Mouse (Mus musculus): ENCODE data around the gene Foxred2.

Foxred2 gene

GRCm38 (mm10) chr15:77945711-77946110 is 10.8 kb downstream of the Foxred2 start:
- DNase-seq, result no peak

DNA sequence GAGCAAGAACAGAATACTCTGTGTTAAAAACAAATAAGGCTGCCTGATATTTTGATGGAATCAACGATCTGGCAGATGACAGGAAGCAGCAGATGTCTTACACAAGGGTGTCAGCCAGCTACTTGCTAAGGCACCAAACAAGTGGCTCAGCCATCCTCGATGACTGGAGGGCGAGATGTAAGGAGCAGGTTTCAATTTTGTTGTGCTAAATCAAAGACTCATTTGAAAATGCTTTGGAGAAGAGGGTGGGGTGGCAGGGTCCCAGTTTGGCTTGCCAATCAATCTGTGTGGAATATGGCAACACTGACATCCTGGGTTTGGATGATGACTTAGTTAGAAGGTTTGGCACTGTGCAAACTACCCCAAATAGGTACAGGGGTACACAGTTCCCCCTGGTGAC is 15.0 kb downstream of the Foxred2 start:
- DNase-seq, result no peak

DNA sequence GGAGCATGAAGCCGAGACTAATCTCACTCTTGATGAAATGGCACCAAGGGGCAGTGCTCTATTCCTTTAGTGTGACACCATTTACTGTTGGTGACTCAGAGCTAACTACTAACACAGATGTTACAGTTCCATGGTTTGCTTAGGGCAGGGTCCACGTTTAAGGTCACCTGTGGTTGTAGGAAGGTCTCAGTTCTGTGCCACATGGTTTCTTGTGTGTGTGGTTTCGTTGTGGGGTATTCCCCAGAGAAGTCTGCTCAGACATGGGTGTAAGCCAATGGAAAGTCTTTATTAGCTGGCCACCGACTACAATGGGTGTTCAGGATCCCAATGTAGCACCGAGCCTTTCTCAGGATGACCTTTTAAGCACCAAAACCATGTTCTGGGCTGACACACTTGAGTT is 18.0 kb downstream of the Foxred2 start:
- no peak for DNase-seq

DNA sequence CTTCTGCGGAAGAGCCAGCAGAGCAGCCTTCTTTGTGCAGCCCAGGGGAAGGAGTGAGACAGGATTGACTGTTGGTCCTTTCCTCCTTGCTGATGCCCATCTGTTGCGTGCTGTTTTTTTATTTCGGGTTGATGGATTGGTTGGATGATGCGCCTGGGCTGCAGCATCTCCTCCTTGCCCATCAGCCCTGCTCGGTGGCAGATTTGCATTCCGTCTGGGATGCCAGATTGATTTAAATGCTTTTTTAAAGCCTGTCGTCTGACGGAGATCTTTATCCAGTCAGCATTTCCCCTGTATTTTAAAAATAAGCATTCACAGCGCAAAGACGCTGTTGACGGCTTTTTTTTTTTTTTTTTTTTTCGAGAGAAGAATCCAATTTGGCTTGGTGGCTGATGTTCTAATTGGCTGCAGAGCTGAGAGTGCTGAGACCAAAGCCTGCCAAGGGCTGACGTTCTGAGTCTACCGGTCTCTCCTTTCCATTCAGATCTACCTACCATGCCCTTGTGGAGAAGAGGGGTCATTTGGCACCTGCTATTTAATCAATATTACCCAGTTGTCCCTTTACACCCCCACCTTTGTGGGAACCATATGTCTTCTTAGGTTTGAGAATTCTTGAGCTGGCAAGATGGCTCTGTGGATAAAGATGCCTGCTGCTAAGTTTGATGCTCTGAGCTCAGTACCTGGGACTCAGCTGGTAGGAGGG is 20.7 kb downstream of the Foxred2 start:
- no peak for DNase-seq

DNA sequence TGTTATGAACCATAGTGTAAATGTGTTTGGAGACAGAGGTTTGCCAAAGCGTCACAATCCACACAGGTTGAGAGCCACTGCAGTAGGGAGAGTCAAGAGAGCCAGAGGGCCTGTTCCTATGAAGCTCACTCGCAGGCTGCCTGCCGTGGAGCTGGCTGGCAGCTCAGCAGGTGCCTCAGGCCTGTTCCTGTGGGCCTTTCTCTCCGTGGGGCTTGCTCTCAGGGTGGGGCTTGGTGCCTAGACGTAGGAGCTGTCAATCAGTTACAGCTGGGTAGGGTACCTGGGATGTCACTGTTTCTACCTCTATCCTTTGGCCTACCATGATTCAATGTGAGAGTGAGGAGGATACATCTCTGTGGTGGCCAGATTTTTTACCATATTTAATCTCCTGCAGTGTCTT is 21.6 kb downstream of the Foxred2 start:
- no peak for DNase-seq

DNA sequence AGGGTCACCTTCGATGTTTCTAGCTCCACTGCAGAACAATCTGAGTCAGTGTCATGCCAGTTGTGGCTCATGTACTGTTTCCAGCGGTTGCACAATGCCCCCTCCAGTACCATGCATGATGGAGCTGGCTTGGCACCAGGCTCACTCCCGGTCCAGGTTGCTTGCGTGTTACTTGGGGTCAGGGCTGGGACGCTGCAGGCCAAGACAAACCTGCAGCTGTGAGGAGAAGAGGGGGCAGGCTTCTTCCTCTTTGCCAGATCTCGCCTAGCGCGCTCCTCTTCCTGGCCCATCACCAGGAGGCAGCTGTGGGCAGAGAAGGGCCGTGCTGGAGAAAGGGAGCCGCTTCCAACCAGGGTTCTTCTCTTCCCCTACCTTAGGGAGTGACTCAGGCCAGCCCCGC is 22.2 kb downstream of the Foxred2 start:
- no peak for DNase-seq

DNA sequence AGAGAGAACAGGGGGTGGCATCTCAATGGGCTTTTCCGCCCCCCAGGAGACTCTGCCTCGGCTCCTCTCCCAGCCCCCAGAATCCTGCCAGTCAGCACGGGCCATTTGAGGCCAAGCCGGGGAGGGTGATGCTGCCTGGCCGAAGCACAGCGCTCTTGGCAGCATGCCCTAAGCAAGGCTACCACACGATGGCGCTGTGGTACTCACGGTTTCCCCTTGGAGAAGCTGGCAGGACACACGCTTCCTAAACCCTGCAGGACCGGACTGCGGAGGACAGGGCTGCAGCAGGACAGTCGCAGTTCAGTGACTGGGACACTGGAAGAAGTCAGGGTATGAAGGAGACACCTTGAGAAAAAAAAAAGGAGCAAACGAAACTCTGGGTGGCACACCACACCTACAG is 22.8 kb downstream of the Foxred2 start:
- DNase-seq, result peak; percentile 100

DNA sequence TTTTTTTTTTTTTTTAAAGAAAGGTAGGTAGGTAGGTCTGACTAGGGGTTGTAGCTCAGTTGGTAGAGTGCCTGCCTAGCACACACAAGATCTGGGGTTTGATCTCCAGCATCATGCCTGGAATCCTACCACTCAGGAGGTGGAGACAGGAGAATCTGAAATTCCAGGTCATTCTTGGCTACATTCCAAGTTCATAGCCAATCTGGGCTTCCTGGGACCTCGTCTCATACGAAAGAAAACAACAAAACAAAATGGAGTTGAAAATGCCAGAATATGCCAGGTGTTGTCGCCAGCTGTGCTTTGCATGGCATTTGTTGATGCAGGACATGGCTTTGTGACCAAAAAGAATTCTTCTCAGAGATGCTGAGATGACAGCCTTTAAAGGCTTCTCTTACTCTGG is 23.3 kb downstream of the Foxred2 start:
- no peak for DNase-seq

DNA sequence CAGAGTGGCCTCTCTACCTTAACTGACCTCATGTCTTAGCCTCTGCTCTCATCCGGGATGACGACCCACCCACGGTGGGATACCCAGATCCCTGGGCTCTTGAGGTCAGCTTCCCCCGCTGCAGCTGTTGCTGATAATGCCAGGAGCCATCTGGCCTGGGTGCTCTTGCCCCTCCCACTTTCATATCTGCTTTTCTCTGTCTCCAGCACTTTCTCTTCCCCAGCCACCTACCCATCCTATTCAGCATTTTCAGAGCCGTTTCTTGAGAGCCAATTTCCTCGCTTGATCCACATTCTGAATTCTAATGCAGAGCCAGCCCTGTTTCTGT is 24.9 kb downstream of the Foxred2 start:
- no peak for DNase-seq

DNA sequence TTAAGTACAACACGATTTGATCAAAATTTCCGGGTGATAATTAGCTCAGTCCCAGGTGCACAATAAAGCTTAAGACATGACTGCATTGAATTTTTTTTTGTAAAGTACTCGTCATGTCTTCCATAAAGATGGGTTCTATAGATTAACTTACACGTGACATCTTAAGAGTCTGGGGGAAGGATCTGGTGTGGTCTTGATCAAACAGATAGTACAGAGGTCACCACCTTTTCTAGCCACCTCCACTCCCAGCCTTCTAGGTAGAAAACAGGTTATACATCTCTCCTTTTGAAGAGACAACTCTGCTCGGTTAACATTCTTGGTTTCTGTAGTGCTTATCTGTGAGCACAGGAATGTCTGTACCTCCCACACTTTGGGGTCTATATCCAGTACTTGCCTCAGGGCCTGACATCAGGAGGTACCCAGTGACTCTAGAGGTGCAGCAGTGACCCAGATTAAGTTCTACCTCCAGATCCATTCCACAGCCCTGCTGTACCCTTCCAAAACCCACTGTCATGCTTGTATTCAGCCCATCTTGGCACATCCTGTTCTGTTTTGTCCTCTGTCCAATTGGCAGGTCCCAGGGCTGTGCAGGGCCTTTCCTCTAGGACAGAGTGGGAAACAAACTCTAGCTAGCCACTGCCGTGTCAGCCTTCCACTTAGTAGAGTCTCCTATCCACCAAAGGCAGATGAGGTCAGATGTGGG is 25.4 kb downstream of the Foxred2 start:
- no peak for DNase-seq

GRCm38 (mm10) chr15:77929804-77930203 is 26.7 kb downstream of the Foxred2 start:
- no peak for DNase-seq

DNA sequence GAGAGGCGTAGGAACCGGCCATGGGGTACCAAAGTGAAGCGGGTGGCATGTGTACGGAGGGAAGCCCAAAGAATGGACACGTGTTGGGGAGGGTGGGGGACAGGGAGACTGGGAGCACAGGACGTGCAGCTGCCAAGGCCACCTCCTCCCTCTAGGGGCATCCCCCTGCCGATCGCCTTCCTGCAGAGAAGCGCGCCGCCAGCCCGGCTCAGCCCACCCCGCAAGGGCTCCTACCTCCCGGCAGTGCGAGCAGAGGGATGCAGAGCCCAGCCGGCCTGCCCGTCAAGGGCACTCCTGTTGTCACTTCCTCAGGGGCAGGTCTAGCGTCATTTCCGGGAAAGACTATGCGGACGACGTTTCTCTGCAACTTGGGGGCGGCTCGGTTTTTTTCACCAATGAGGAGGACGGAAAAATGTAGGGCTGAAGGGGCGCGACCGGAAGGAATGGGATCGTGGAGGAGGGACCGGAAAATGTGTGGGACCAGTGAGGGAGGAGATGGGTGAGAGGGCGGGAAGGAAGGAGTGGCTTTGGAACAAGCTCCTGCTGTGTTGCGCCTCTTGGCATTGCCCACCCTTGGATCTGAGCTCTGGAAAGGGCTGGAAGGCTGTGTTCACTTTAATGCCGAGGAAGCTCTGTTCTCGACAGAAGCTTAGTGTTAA is 27.7 kb downstream of the Foxred2 start, which contains the start of gene Txn2:
Gene Txn2 (minus strand): TSS at position 334 of the 659 bp plus-strand sequence.
- DNase-seq, result peak; percentile 95

- no peak for DNase-seq
Observed at GRCm38 (mm10) chr15:77928091-77928490, 28.4 kb downstream of the Foxred2 start.

- DNase-seq, result no peak
Observed at GRCm38 (mm10) chr15:77926921-77927320, 29.6 kb downstream of the Foxred2 start.

DNA sequence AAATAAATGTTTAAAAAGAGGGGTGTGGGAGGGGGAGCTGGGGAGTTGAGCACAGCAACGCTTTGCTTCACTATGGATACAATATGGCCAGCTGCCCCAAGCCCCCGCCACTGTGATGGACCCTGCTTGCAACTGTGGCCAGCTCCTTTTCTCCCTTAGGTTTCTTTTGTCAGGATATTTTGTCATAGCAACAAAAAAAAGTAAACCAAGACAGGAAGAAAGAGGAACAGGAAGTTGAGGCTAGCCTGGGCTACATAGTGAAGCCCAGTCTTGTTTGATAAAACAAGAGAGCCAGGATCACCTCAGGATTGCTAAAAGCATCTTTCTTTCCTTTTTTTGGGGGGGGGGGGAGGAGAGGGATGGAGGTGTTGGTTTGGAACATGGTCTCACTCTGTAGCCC is 31.3 kb downstream of the Foxred2 start:
- DNase-seq, result no peak

DNA sequence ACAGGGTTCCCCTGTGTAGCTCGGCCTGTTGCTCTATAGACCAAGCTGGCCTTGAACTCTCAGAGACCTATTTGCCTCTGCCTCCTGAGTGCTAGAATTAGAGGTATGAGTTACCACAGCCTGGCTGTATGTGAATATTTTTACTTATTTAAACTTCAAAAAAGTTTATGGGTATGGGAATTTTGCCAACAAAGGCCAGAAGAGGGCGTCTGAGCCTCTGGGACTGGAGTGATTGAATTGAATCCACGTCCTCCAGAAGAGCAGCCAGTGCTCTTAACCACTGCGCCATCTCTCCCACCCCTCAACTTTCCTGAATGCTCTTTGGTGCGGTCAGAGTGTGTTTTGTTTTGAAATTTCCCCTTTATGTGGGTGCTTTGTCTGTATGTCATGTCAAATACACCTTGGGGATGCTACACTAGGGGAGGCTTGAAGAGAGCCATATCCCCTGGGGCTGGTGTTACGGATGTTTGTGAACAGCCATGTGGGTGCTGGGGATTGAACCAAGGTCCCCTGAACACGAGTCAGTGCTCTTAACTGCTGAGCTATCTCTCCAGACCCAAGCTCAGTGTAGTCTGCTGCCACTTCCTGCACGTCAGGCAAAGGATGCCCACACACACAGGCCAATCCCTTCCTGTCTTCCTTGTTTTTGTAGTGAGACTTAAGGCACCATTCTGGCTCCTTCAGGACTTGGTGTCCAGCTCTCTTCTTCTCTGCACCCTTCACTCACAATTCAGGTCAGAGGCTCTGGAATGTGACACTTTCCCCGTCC is 33.1 kb downstream of the Foxred2 start:
- no peak for DNase-seq

DNA sequence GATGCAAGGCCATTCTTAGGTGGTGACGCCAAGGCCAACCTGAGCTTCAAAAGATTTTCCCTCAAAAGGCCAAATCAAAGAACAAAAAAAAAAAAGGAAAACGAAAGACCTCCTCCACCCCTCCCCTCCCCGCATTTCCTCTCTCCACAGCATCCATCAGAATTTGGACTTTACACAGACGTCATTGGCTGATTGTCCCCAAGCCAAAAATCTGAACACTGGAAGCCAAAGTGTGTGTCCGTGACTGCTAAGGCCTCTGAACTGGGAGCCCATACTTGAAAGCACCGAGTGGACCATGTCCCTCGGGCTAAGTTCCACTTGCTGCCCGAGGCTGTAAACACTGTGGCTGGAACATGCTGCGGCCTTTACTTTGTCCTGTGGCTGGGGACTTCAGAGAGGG is 33.8 kb downstream of the Foxred2 start:
- DNase-seq, result no peak

DNA sequence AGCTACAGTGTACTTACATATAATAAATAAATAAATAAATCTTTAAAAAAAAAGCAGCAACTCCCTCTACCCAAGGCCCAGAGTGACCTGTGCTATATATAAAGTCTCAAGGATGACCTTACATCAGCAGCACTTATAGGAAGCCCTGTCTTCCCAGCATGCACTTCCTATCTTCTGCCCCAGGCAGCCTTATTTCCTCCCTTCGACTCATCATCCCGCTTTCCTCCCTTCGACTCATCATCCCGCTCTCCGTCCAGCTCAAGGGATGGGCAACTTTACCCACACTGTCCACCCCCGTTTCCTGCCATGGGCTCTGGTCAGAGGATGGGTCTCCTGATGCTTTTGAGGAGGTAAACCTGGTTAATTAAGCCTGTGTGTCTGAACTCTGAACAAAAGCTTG is 34.9 kb downstream of the Foxred2 start:
- DNase-seq, result no peak

GRCm38 (mm10) chr15:77920511-77921462 is 35.7 kb downstream of the Foxred2 start:
- DNase-seq, result no peak

DNA sequence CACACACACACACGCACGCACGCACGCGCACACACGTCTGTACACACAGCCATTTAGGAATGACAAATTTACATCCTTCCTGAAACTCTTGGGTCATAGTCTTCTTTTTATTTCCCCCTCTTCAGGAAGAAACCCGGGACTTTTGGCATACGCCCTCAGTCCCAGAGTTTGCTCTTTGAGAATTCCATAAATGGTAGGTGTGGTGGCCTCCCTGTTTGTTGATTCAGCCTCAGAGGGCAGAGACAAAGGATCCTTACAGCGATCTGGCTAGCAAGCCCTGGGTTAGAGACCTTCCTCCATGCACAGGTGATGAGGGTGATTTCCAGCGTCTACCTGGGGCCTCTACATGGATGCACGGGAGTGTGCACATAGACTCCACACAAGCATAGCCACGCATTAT is 37.1 kb downstream of the Foxred2 start:
- no peak for DNase-seq

GRCm38 (mm10) chr15:77916851-77917544 is 39.5 kb downstream of the Foxred2 start:
- DNase-seq, result peak; percentile 93

- DNase-seq, result no peak
Observed at GRCm38 (mm10) chr15:77915287-77915686, 41.2 kb downstream of the Foxred2 start.

All from cerebellum, adult 8-10 months (tissue).